Mouse (Mus musculus): Measurements from ENCODE around the gene Agpat1. TPM values are rescaled to one million over a fixed set of nuclear protein-coding genes. Genes with fewer than 3 reads are reported as not detected.

The Agpat1 gene
- polyA plus RNA-seq (2014; fragmentation: Nextera tagmentation; extraction: Ambion mirVana), result 83.3 and 91.2 TPM in 2 replicates

DNA sequence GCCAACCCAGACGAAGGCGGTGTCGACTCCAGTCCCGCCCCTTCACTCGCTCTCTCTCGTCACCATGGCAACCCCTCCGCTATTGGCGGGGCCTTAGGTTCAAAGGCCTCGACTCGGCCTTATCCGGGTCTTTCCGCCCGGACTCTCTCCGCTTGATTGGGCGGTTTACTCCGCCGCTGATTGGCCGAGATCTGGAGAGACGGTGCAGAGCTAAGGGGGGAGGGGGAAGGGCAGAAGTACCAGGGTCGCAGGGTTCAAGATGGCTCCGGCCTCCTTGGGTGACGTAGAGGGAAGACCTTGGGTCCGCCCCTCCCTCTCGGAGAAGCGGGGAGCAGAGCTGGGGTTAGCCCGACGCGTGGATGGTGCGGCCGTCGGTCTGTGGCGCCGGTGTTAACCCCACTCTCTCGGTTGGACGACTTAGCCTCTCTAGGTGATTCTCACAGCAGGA lies at the start of gene Agpat1:
Gene Agpat1 (plus strand): TSS at position 202 of the 448 bp plus-strand sequence.
- peak; percentile 84 for ATAC-seq (ENCODE audit: insufficient read depth, low FRiP score, low TSS enrichment)
- H3K4me1 ChIP-seq (ENCODE audit: control insufficient read depth, insufficient read depth, low read length), result peaks cover 23% of the 10 kb centered on the region

DNA sequence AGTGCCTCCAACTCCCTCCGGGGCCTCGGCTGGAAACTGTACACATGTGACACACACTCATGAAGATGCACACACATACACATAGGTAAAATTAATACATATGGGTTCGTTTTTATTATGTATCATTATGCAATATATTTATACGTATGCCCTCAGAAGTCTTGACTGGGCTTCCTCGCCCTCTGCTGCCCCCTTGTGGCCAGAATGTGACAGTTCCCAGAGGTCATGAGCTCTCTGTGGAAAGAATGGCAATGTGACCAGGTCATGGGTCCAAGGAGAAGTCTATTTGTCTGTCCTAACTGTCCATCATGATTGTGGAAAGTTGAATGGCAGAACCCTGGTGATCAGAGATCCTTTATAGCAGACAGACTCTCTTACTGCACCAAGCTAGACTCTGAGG lies 48.6 kb upstream of the Agpat1 start:
- H3K9ac ChIP-seq (ENCODE audit: low read length), result no peak overlapping the region
- no peak overlapping the region for H3K4me3 ChIP-seq (ENCODE audit: low read depth, low read length)
- H3K36me3 ChIP-seq (ENCODE audit: control insufficient read depth, insufficient read depth, low read length), result no peaks in the 10 kb centered on the region
- H3K4me2 ChIP-seq (ENCODE audit: low read depth), result no peak overlapping the region
- DNase-seq (ENCODE audit: low spot score) (peak; percentile 78), ATAC-seq (ENCODE audit: insufficient read depth, low FRiP score, low TSS enrichment) (no peak)
- WGBS, result 30% methylated on average over 5 of the region's 5 CpGs
- H3K27ac ChIP-seq (ENCODE audit: low read depth, low read length), result no peak overlapping the region
- H3K9me3 ChIP-seq (ENCODE audit: control insufficient read depth, low read length), result no peaks in the 10 kb centered on the region
- H3K27me3 ChIP-seq (ENCODE audit: control insufficient read depth, insufficient read depth, low read length), result no peaks in the 10 kb centered on the region
- H3K4me1 ChIP-seq (ENCODE audit: control insufficient read depth, insufficient read depth, low read length), result no peaks in the 10 kb centered on the region

More for the DNA sequence above, at the start of gene Agpat1:
- H3K27ac ChIP-seq (ENCODE audit: low read depth, low read length), result peak within 1 kb of the TSS; percentile 91
- peaks cover 4% of the 10 kb centered on the region; the same call in 1 of the 2 replicates for H3K36me3 ChIP-seq (ENCODE audit: control insufficient read depth, insufficient read depth, low read length)
- H3K27me3 ChIP-seq (ENCODE audit: control insufficient read depth, insufficient read depth, low read length), result no peaks in the 10 kb centered on the region
- H3K9ac ChIP-seq (ENCODE audit: low read length), result peak within 1 kb of the TSS; percentile 63
- no peaks in the 10 kb centered on the region for H3K9me3 ChIP-seq (ENCODE audit: control insufficient read depth, low read length)
- peak; percentile 99 for DNase-seq (ENCODE audit: low spot score)
- peak within 1 kb of the TSS; percentile 86 for H3K4me3 ChIP-seq (ENCODE audit: low read depth, low read length)
- H3K4me2 ChIP-seq (ENCODE audit: low read depth), result peak within 1 kb of the TSS; percentile 98
- under 1% methylated on average over 34 of the region's 35 CpGs for WGBS

DNA sequence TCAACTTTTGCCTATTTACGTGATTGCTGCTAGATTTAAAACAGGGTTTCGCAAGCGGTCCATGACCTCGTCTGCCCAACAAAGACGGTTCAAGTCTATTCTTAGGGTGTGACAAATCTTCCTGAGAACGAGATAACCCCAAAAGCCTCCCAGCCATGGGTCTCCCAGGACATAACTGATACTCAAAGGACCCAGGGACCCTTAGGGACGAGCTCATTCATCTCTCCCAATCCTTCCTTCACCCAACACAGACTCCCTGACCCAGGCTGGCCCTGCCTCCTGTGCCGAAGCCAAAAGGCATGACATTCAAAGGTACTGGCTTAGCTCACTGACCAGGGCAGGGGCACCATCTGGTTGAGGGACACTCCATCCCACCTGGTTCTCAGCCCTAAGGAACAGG lies 47.7 kb upstream of the Agpat1 start:
- no peak for DNase-seq (ENCODE audit: low spot score)
- no peaks in the 10 kb centered on the region for H3K9me3 ChIP-seq (ENCODE audit: control insufficient read depth, low read length)
- no peak overlapping the region for H3K27ac ChIP-seq (ENCODE audit: low read depth, low read length)
- no peak overlapping the region for H3K4me3 ChIP-seq (ENCODE audit: low read depth, low read length)
- no peak overlapping the region for H3K9ac ChIP-seq (ENCODE audit: low read length)
- WGBS, result 88% methylated on average over 8 of the region's 8 CpGs
- no peak for ATAC-seq (ENCODE audit: insufficient read depth, low FRiP score, low TSS enrichment)
- H3K4me2 ChIP-seq (ENCODE audit: low read depth), result no peak overlapping the region
- no peaks in the 10 kb centered on the region for H3K36me3 ChIP-seq (ENCODE audit: control insufficient read depth, insufficient read depth, low read length)
- no peaks in the 10 kb centered on the region for H3K4me1 ChIP-seq (ENCODE audit: control insufficient read depth, insufficient read depth, low read length)
- H3K27me3 ChIP-seq (ENCODE audit: control insufficient read depth, insufficient read depth, low read length), result no peaks in the 10 kb centered on the region

DNA sequence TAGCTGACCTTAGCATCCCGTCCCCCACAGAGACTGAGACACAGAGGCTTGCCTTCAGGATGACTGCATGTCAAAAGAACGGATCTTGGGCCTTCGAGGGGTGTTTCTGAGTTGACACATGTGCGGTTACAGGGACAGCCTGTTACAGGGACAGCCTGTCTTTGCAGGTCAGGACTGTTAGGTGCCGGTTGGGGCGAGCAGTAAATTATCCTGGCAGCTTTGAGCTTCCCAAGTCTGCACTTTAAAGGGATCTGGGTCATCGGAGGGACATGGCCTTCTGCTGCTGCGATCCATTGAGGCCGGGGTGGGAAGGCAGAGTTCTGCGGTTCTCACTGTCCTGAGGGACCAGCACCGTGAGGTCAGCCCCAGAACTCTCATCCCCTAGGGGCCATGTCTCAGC lies 46.7 kb upstream of the Agpat1 start:
- 48% methylated on average over 11 of the region's 11 CpGs for WGBS
- Histone ChIP-seq H3K9me3 (ENCODE audit: control insufficient read depth, low read length) (no peaks in the 10 kb centered on the region), H3K4me1 (ENCODE audit: control insufficient read depth, insufficient read depth, low read length) (no peaks in the 10 kb centered on the region), H3K4me3 (ENCODE audit: low read depth, low read length) (no peak overlapping the region), H3K36me3 (ENCODE audit: control insufficient read depth, insufficient read depth, low read length) (no peaks in the 10 kb centered on the region), H3K9ac (ENCODE audit: low read length) (no peak overlapping the region), H3K27ac (ENCODE audit: low read depth, low read length) (no peak overlapping the region), H3K4me2 (ENCODE audit: low read depth) (no peak overlapping the region), H3K27me3 (ENCODE audit: control insufficient read depth, insufficient read depth, low read length) (no peaks in the 10 kb centered on the region)
- no peak for DNase-seq (ENCODE audit: low spot score)
- ATAC-seq (ENCODE audit: insufficient read depth, low FRiP score, low TSS enrichment), result no peak

- Histone ChIP-seq H3K36me3 (ENCODE audit: control insufficient read depth, insufficient read depth, low read length) (no peaks in the 10 kb centered on the region), H3K9me3 (ENCODE audit: control insufficient read depth, low read length) (no peaks in the 10 kb centered on the region), H3K4me3 (ENCODE audit: low read depth, low read length) (no peak overlapping the region), H3K27ac (ENCODE audit: low read depth, low read length) (no peak overlapping the region), H3K4me2 (ENCODE audit: low read depth) (no peak overlapping the region), H3K4me1 (ENCODE audit: control insufficient read depth, insufficient read depth, low read length) (no peaks in the 10 kb centered on the region), H3K27me3 (ENCODE audit: control insufficient read depth, insufficient read depth, low read length) (no peaks in the 10 kb centered on the region), H3K9ac (ENCODE audit: low read length) (no peak overlapping the region)
- WGBS, result 87% methylated on average over 7 of the region's 7 CpGs
- DNase-seq (ENCODE audit: low spot score) (no peak), ATAC-seq (ENCODE audit: insufficient read depth, low FRiP score, low TSS enrichment) (no peak)
Measured at GRCm38 (mm10) chr17:34559116-34559515, 44.9 kb upstream of the Agpat1 start.

DNA sequence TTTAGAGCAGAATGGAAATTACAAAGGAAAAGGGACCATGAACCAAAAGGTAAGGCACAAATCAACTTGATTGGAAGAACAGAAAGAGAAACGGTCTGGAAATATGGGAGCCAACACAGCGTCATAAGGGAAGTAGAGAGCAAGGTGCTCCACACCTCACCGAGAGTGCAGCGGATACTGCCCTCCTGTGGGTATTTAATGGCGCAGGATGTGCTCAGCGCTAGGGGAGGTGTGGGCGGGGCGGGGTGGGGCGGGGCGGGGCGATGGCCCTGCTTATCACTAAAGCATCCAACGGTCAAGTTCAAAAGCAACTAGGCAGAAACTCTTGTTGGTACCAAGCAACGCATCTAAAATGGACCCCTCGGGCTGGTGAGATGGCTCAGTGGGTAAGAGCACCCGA lies 44.2 kb upstream of the Agpat1 start:
- ATAC-seq (ENCODE audit: insufficient read depth, low FRiP score, low TSS enrichment) (no peak), DNase-seq (ENCODE audit: low spot score) (no peak)
- Histone ChIP-seq H3K36me3 (ENCODE audit: control insufficient read depth, insufficient read depth, low read length) (no peaks in the 10 kb centered on the region), H3K4me3 (ENCODE audit: low read depth, low read length) (no peak overlapping the region), H3K9me3 (ENCODE audit: control insufficient read depth, low read length) (no peaks in the 10 kb centered on the region), H3K4me1 (ENCODE audit: control insufficient read depth, insufficient read depth, low read length) (no peaks in the 10 kb centered on the region), H3K27ac (ENCODE audit: low read depth, low read length) (no peak overlapping the region), H3K4me2 (ENCODE audit: low read depth) (no peak overlapping the region), H3K27me3 (ENCODE audit: control insufficient read depth, insufficient read depth, low read length) (no peaks in the 10 kb centered on the region), H3K9ac (ENCODE audit: low read length) (no peak overlapping the region)
- 27% methylated on average over 15 of the region's 15 CpGs for WGBS

GRCm38 (mm10) chr17:34560438-34560837 lies 43.6 kb upstream of the Agpat1 start:
- Histone ChIP-seq H3K4me1 (ENCODE audit: control insufficient read depth, insufficient read depth, low read length) (no peaks in the 10 kb centered on the region), H3K27me3 (ENCODE audit: control insufficient read depth, insufficient read depth, low read length) (no peaks in the 10 kb centered on the region), H3K9me3 (ENCODE audit: control insufficient read depth, low read length) (no peaks in the 10 kb centered on the region), H3K4me2 (ENCODE audit: low read depth) (no peak overlapping the region), H3K36me3 (ENCODE audit: control insufficient read depth, insufficient read depth, low read length) (no peaks in the 10 kb centered on the region), H3K27ac (ENCODE audit: low read depth, low read length) (no peak overlapping the region), H3K4me3 (ENCODE audit: low read depth, low read length) (no peak overlapping the region), H3K9ac (ENCODE audit: low read length) (no peak overlapping the region)
- 98% methylated on average over 6 of the region's 6 CpGs for WGBS
- ATAC-seq (ENCODE audit: insufficient read depth, low FRiP score, low TSS enrichment), result no peak
- DNase-seq (ENCODE audit: low spot score), result no peak

- no peaks in the 10 kb centered on the region for H3K9me3 ChIP-seq (ENCODE audit: control insufficient read depth, low read length)
- H3K27me3 ChIP-seq (ENCODE audit: control insufficient read depth, insufficient read depth, low read length), result no peaks in the 10 kb centered on the region
- H3K4me3 ChIP-seq (ENCODE audit: low read depth, low read length), result no peak overlapping the region
- H3K36me3 ChIP-seq (ENCODE audit: control insufficient read depth, insufficient read depth, low read length), result no peaks in the 10 kb centered on the region
- H3K27ac ChIP-seq (ENCODE audit: low read depth, low read length), result no peak overlapping the region
- ATAC-seq (ENCODE audit: insufficient read depth, low FRiP score, low TSS enrichment), result no peak
- WGBS, result 47% methylated on average over 8 of the region's 8 CpGs
- H3K4me2 ChIP-seq (ENCODE audit: low read depth), result no peak overlapping the region
- no peak for DNase-seq (ENCODE audit: low spot score)
- H3K9ac ChIP-seq (ENCODE audit: low read length), result no peak overlapping the region
- H3K4me1 ChIP-seq (ENCODE audit: control insufficient read depth, insufficient read depth, low read length), result no peaks in the 10 kb centered on the region
Measured at GRCm38 (mm10) chr17:34561200-34561599, 42.9 kb upstream of the Agpat1 start.

DNA sequence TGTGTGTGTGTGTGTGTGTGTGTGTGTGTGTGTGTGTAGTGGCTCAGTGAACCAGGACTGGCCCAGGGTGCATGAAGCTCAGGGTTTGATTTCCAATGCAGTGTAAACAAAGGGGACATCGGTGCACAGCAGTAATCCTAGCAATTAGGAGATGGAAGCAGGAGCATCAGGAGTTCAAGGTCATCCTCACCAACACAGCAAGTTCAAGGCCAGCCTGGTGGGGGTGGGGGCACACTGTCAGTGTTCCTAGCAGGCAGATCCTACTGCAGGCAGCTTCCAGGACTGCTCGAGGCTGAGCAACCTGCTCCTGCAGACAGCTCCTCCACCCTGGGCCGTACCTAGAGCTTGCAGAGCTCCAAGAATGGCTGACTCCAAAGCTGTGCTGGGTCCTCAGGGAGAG lies 41.5 kb upstream of the Agpat1 start:
- ATAC-seq (ENCODE audit: insufficient read depth, low FRiP score, low TSS enrichment) (no peak), DNase-seq (ENCODE audit: low spot score) (no peak)
- H3K4me3 ChIP-seq (ENCODE audit: low read depth, low read length), result no peak overlapping the region
- H3K27me3 ChIP-seq (ENCODE audit: control insufficient read depth, insufficient read depth, low read length), result no peaks in the 10 kb centered on the region
- no peaks in the 10 kb centered on the region for H3K9me3 ChIP-seq (ENCODE audit: control insufficient read depth, low read length)
- H3K36me3 ChIP-seq (ENCODE audit: control insufficient read depth, insufficient read depth, low read length), result no peaks in the 10 kb centered on the region
- 74% methylated on average over 3 of the region's 3 CpGs for WGBS
- no peak overlapping the region for H3K4me2 ChIP-seq (ENCODE audit: low read depth)
- H3K4me1 ChIP-seq (ENCODE audit: control insufficient read depth, insufficient read depth, low read length), result no peaks in the 10 kb centered on the region
- no peak overlapping the region for H3K27ac ChIP-seq (ENCODE audit: low read depth, low read length)
- H3K9ac ChIP-seq (ENCODE audit: low read length), result no peak overlapping the region

Measured in neural tube, embryonic 11.5 days (tissue).